ENCODE assay signal across 8 mouse cellular contexts in the genomic region with DNA sequence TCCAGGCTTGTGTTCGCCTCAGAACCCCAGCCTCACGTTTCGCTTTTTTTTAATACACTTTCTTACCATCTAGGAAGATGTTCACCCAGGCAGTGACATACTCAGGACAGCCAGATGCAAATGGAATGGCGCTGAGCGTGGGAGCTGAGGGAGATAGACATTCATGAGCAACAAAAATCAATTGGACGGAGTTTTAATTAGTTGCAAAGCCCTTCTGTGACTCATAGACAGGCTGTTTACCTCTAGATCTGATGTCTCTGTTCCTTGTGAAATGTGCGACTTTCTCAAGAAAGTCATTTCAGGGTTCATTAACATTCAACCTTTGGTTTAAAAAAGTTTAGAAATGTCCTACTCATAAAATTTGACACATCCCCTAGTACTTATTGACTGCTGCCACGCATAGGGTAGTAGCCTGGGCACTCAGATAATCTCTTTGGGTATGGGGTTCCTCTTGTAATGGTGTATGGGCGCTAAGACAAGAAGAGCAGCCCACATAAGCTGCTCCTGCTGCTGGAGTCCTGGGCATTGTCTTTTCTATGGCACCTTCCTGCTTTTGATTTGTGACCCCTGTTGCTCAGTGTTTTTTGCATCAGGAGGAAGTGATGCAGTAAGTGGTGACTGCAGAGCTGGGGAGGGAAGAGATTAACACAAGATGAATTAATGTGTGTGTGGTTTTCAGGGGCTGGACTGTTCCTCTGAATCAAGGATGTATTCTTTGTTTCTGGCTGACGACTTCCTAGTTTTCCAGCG. TPM values are rescaled to one million over a fixed set of nuclear protein-coding genes. Genes with fewer than 3 reads are reported as not detected.
DNase-seq lines count a peak whose midpoint lies in the region; ATAC-seq and TF ChIP-seq lines count a peak whose summit lies in the region.
"Had no signal": no experiment of that assay in that cellular context is flagged by ENCODE, and none has a peak within 500 bp of the region (broad histone marks: within the 10 kb centered on the region; RNA-seq: fewer than 3 reads in every experiment).

No protein-coding gene starts in this region.

- H3K27me3 ChIP-seq in lung, embryonic 14.5 days (ENCODE audit: insufficient read depth, low read length) = no peaks in the 10 kb centered on the region
- no peaks in the 10 kb centered on the region for H3K27me3 ChIP-seq in kidney, postnatal 0 days (ENCODE audit: insufficient read depth, low read length)
- H3K27me3 ChIP-seq: stomach, embryonic 15.5 days had no signal

- peaks cover 8% of the 10 kb centered on the region for H3K4me1 ChIP-seq in lung, embryonic 14.5 days (ENCODE audit: insufficient read depth)
- H3K4me1 ChIP-seq in lung, adult 2 months (ENCODE audit: control insufficient read depth, insufficient read depth, low read length) = peaks cover 38% of the 10 kb centered on the region
- H3K4me1 ChIP-seq in bone marrow macrophage, adult 2 months (ENCODE audit: control insufficient read depth, insufficient read depth, low read length) = peaks cover 29% of the 10 kb centered on the region
- peaks cover 19% of the 10 kb centered on the region for H3K4me1 ChIP-seq in kidney, postnatal 0 days (replicated peaks; ENCODE audit: insufficient read depth, low read length)

- H3K4me3 ChIP-seq in lung, embryonic 14.5 days (ENCODE audit: low read depth, low read length) = no peak overlapping the region
- H3K4me3 ChIP-seq in lung, adult 2 months (replicated peaks; ENCODE audit: extremely low read depth, low read depth, low read length) = no peak overlapping the region
- no peak overlapping the region for H3K4me3 ChIP-seq in bone marrow macrophage, adult 2 months (ENCODE audit: insufficient read depth, low read length)
- no peak overlapping the region for H3K4me3 ChIP-seq in kidney, postnatal 0 days (replicated peaks; ENCODE audit: low read depth, low read length)
- H3K4me3 ChIP-seq: stomach, embryonic 15.5 days had no signal

- no peak overlapping the region; the same call in 1 of the 2 replicates for H3K27ac ChIP-seq in lung, embryonic 14.5 days (ENCODE audit: low read depth)
- H3K27ac ChIP-seq in bone marrow macrophage, adult 2 months (ENCODE audit: insufficient read depth, low read depth, low read length) = peak overlapping the region; percentile 30
- peak overlapping the region; percentile 76 for H3K27ac ChIP-seq in kidney, postnatal 0 days
- H3K27ac ChIP-seq: stomach, embryonic 15.5 days had no signal

- no peak for TF ChIP-seq CTCF in lung, embryonic 14.5 days (IDR thresholded peaks at IDR 0.05; ENCODE audit: low read depth)
- TF ChIP-seq CTCF in lung, adult 2 months (IDR thresholded peaks at IDR 0.05; ENCODE audit: insufficient read depth, low read length) = no peak
- TF ChIP-seq CTCF in bone marrow macrophage, adult 2 months (IDR thresholded peaks at IDR 0.05; ENCODE audit: low read depth, low read length) = no peak
- TF ChIP-seq CTCF in kidney, postnatal 0 days (IDR thresholded peaks at IDR 0.05; ENCODE audit: low read depth) = no peak

- peak; percentile 43 for DNase-seq in lung, embryonic 14.5 days
- no peak for DNase-seq in lung, adult 2 months
- DNase-seq in kidney, postnatal 0 days (ENCODE audit: low spot score) = peak; percentile 81
- no peak for DNase-seq in urinary bladder, adult 18-20 months (ENCODE audit: low spot score in 2 of 2)
- no peak for DNase-seq in cerebellum, postnatal 4 days (ENCODE audit: low spot score in 2 of 2)

- no peak overlapping the region for H3K9ac ChIP-seq in lung, embryonic 14.5 days
- no peak overlapping the region for H3K9ac ChIP-seq in kidney, postnatal 0 days (ENCODE audit: low read depth, low read length)
- H3K9ac ChIP-seq: stomach, embryonic 15.5 days had no signal

- TF ChIP-seq POLR2A in lung, adult 2 months (IDR thresholded peaks at IDR 0.05; ENCODE audit: borderline replicate concordance, extremely low read depth, low read depth, low read length) = no peak
- TF ChIP-seq POLR2A in bone marrow macrophage, adult 2 months (IDR thresholded peaks at IDR 0.05; ENCODE audit: borderline replicate concordance, low read depth, low read length) = no peak

- no peaks in the 10 kb centered on the region for H3K36me3 ChIP-seq in lung, embryonic 14.5 days (ENCODE audit: insufficient read depth)
- H3K36me3 ChIP-seq in kidney, postnatal 0 days (ENCODE audit: insufficient read depth, low read length) = no peaks in the 10 kb centered on the region
- H3K36me3 ChIP-seq: stomach, embryonic 15.5 days had no signal

- 0 out of 2 replicates have a peak, but pooled peaks have one; percentile 39 for ATAC-seq in lung, embryonic 14.5 days (ENCODE audit: insufficient read depth)
- ATAC-seq in kidney, postnatal 0 days (replicated peaks; ENCODE audit: low FRiP score, low read depth) = no peak; the same call in 1 of the 2 replicates
- 0 out of 2 replicates have a peak, but pooled peaks have one; percentile 41 for ATAC-seq in monocyte, adult 5-6 weeks (replicated peaks; ENCODE audit: insufficient number of reproducible peaks, low FRiP score, low TSS enrichment, poor library complexity, severe bottlenecking)

- no peaks in the 10 kb centered on the region for H3K9me3 ChIP-seq in lung, embryonic 14.5 days (ENCODE audit: low read depth, low read length)
- H3K9me3 ChIP-seq in kidney, postnatal 0 days (replicated peaks; ENCODE audit: low read length) = no peaks in the 10 kb centered on the region
- H3K9me3 ChIP-seq: stomach, embryonic 15.5 days had no signal

- WGBS in lung, embryonic 14.5 days = 63% methylated on average over 11 of the region's 11 CpGs
- WGBS in lung, adult 2 months = 61% methylated on average over 11 of the region's 11 CpGs
- WGBS in kidney, postnatal 0 days = 32% methylated on average over 11 of the region's 11 CpGs

- H3K4me2 ChIP-seq in lung, embryonic 14.5 days = no peak overlapping the region
- 0 out of 2 replicates have a peak overlapping the region, but pooled peaks have one; percentile 16 for H3K4me2 ChIP-seq in kidney, postnatal 0 days (ENCODE audit: low read length)
- H3K4me2 ChIP-seq: stomach, embryonic 15.5 days had no signal

RNA-seq across cellular contexts. Expression of gene Crim1, which starts 46.8 kb away (rescaled TPM):
- polyA plus RNA-seq in lung, embryonic 14.5 days (2014; fragmentation: Nextera tagmentation; extraction: Ambion mirVana) = 3.1 and 5.7 TPM in 2 replicates
- polyA plus RNA-seq in lung, adult 2 months (2012; rRNA removed) = 95.7 and 119 TPM in 2 replicates
- 2.4 and 2.8 TPM in 2 replicates for polyA plus RNA-seq in bone marrow macrophage, adult 2 months (2012; ENCODE audit: insufficient read depth, insufficient read length, missing spikeins)
- 8.4 TPM in 2 replicates for polyA plus RNA-seq in kidney, postnatal 0 days (2015; fragmentation: Nextera tagmentation; extraction: Ambion mirVana)
- 8.2 to 23.1 TPM (median 10.1 TPM) in 3 replicates for total RNA-seq in monocyte, adult 5-6 weeks (2017)

Comparison
In these comparisons a context has a peak if more than half of its experiments do, and no peak if none do; other contexts are left out.
1. DNase-seq: peak in lung, embryonic 14.5 days (single experiment) and kidney, postnatal 0 days (single experiment); none in lung, adult 2 months (single experiment), urinary bladder, adult 18-20 months (0 of 2) and cerebellum, postnatal 4 days (0 of 2).
2. RNA of gene Crim1, which starts 46.8 kb away (polyA plus RNA-seq): 95.7 to 119 TPM in lung, adult 2 months; 8.4 TPM in kidney, postnatal 0 days, 3.1 to 5.7 TPM in lung, embryonic 14.5 days and 2.4 to 2.8 TPM in bone marrow macrophage, adult 2 months; every median in the first group is over 10 times any median in the second.